Mouse (Mus musculus) mature B cell (primary cell): ENCODE results near the gene Nova1.

Source experiments
- in situ Hi-C: fragments of 300-500 bp; cut with MboI; formaldehyde crosslinking; loops from 2 replicates; pipeline ENCODE4 v1.14.3; 2019

Gene Nova1

DNA sequence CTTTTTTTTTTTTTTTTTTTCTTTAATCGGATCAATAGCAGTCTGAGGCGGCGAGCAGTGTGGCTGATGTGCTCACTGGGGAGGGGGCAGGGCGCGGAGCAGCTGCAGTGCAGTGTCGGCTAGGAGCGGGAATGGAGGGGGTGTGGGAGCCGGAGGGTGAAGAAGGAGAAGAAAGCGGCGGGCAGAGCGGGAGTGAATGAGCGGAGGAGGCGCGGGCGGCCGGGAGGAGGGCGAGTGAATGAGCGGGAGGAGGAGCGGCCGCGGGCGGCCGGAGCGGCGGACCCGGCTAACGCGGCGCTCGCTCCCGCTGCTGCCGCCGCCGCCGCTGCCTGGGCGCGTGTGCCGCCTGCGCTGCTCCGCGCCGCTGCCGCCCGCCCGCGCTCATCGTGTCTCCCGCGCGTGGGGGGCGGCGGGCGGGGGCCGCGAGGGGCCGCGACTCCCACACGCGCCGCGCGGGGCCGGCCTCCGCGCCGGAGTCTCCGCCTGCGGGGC lies at the start of gene Nova1:
TSS of gene Nova1 (minus strand) at position 74 of the 492 bp plus-strand sequence.
- in situ Hi-C loops = no loop called here

DNA sequence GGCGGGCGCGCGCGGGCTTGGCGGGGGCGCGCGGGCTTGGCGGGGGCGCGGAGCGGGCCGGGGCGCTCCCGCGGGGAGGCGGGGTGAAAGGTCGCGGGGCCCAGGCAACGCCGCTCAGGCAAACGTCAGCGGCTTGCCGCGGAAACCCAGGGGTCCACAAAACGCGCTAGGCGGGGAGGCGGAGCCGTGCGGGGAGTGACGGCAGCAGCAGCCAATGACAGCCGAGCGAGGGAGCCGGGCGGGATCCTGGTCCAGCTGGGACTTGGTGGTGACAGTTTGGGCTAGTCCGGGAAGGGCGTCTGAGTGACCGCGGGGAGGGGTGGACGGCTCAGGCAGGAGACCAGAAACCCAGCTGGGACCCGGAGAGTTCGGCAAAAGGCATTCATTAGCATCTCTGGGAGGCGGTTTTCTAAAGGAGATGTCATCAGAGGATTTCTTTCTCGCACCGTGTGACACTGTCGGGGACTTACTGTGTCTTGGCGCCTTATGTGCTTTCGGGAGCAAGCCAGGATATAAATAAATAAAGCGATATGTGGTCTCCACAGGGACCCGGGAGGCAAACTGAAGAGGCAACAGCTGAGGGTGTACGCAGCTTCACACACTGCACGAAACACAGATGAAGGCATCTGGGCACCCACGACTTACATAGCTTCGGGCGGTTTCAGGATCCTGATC lies 756 bp upstream of the Nova1 start:
- in situ Hi-C loops = no loop called here

DNA sequence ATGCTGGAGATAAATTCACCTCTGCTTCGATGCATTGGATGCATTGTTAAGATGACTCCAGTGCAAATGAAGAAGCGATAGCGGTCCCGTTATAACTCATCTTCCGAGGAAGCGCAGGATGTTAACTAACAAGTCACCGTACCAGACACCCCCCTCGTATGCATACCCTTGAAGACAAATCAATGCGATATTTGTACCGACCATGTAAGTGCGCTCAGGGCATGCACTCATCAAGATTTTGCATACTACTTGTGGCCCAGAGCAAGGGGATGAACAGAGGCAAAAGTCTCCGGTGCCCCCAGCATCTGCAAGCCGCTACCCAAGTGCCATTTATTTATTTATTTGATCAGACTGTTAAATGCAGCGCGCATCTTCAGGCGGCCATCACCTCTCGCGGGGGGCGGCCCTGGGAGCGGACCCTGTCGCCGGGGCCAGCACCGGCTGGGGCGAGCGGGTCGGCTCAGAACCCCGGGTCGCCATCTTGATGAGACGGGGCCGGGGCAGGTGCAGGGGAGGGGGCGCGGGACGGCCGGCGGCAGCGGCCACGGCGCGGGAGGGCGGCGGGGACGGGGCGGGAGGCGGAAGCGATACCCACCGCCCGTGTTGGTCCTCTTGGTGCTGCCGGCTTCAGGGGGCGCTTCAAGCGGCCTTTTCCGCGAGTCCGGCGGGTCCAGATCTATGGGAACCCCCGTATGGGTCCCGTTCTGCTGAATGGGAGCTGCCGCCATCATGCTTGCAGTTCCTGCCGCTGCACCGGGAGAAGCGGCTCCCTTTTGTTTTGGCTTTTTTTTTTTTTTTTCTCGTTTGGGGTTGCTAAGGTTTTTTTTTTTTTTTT lies 491 bp downstream of the Nova1 start:
- in situ Hi-C loops = no loop called here

DNA sequence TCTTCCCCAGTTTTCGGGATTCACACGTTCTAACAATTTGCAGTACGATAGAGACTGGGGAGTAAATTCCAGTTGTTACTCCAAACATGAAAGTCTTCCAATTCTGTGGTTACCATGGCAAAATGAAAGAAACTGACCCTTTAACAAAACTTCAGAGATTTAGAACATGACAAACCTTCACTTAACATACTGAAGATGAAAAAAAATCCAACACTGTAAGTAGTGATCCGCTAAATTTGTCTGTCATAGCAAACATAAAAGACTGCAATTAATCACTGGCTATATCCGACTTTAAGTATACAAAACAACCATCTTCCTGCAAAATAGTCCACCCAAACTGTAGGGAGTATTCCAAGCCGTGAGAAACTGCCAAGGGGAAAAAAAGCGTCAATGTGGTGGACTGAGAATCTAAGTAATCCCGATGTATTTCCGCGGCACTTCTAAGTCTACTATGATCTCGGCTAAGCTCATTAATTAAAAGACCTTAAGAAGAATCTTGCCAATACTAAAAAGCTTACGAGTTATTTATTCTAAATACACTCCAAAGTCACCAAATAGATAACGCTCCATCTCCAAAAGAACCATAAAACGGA lies 1.4 kb downstream of the Nova1 start:
- in situ Hi-C loops = no loop called here

DNA sequence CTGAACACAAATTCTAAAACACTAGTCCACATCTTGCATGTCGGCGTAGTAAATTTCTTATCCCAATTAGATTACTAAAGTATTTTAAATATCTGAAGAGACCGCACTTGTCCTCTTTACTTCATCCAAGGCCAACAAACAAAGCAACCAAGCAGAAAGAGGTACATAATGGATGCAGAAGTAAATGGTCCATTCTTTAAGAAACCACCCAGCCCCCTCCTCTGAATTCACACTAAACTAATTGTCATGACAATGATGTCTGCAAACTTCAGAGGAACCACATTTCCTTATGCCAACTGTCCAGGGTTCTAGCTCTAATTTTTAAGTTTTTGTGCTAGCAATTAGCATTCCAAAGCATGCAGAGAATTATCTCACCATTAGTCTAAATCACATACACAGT lies 2.4 kb downstream of the Nova1 start:
- in situ Hi-C loops = no loop called here

DNA sequence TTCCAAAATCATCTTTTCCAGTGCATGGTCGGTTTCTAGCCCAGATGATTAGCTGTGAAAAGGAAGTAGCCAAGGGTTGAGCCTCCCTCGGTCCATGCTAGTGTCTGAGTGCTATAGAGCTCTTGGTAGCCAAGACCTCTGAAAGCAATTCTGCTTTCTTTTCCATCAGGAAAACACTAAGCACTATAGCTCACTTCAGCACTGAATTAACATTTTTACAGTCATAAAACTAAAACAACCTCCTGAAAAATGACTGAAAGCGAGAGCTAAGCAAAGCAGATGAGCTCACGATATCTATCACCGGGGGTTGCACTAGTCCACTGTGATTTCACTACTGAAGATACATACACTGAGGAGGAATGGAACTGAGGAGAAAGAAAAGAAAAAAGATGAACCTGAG lies 3.0 kb downstream of the Nova1 start:
- in situ Hi-C loops = no loop called here

DNA sequence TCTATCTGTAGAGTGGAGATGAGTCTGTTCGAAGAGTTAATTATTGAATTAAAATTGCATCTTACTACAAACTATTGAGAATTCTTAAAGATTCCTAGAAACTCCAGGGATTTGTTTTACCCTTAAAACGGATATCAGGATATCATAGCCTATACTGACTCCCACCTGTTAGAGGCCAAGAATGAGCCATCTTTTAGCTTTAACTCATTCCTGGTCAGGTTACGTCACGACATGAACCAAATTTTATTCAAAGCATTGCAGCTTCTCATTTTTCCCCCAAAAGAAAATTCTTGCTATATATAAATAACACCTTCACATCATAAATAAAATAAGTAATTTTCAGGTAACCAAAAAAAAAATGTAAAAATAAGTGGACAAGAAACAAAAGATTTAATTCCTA lies 3.9 kb downstream of the Nova1 start:
- in situ Hi-C loops = no loop called here

DNA sequence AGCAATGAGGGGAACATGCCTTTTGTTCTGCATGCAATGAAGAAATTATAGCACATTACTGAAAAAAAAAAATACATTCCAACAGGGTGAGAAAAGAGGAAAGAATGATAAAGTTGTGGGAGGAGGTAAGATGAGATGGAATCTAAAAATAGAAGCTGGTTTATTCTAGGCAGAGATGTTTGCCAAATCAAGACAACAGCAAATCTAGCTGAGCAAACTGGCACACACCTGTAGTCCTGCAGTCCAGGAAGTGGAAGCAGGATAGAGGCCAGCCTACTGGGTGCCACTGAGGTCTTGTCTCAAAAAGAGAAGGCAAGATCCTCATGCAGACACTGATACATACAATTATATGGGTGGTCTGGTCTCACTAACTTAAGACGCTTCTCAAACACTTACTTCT lies 17.4 kb downstream of the Nova1 start:
- in situ Hi-C loops = no loop called here

DNA sequence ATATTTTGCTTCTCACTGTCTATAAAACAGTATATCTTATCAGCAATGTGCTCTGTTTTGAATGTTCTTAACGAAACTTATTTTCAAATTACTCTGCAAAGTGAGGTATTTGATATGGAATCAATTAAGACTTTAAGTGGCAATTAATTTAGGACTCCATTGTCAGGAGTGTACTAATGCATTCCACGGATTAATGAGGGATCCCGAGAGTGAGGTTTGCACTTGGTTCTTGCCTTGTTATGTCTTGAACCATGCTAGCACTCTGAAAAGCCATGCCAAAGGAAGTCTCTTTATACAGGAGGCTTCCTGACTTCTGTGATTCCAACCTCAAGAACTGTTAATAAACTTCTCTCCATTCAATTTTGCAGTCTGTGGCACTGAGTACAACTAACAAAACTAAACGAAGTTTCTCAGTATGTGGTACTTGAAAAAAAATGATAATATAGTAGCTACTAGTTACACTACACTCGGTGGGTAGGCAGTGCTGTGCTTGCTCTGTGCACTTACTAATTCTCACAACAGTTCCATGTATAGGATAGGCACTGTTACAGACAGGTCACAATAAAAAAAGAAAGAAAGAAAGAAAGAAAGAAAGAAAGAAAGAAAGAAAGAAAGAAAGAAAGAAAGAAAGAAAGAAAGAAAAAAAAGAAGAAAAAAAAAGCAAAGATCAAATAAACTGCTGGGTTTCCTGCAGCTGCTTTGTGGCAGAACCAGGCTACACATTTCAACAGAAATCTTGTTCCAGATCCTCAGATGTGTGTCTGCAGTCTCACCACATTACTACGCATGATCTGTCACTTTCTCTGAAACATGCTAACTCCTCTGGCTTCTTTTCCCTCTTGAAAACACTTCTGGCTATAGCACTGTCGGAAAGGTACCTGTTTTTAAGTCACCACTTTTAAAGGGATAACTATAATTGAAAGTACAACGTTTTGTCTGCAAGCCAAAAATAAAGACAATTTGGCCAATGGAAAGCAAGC lies 36.1 kb downstream of the Nova1 start:
- in situ Hi-C loops = no loop called here

DNA sequence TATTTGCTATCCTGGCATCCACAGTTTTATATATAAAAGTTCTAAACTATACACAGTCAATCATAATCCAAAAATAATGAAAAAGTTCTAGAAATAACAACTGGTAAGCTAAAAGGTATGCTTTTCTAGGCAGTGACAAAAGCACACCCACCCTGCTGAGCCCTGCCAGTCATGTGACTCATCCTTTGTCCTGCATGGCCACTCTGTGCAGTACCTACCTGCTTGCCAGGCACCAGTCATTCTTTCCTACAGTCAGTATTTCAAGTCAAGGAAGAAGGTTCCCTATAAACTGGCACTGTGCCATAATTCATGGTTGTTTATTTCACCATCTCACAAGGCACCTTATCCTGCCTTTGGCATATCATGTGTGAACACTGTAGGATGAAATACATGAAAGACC lies 37.2 kb downstream of the Nova1 start:
- in situ Hi-C loops = no loop called here

DNA sequence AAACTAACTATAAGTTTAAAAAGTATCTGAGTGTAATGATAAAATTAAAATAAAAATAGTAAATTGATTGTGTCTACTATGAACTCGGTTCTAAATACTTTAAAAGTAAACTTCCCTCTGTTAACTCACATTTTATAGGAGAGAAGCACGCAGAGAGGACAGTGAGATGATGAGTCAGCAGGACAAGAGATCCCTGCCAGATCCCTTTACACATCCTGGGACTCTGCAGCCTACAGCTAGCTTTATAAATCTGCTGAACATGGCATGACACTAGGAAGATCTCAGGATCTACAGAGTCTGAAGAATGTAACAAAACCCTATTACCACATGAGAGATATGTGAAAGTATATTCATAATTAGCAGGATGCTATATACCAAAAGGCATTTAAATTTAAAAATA lies 37.7 kb downstream of the Nova1 start:
- in situ Hi-C loops = no loop called here

DNA sequence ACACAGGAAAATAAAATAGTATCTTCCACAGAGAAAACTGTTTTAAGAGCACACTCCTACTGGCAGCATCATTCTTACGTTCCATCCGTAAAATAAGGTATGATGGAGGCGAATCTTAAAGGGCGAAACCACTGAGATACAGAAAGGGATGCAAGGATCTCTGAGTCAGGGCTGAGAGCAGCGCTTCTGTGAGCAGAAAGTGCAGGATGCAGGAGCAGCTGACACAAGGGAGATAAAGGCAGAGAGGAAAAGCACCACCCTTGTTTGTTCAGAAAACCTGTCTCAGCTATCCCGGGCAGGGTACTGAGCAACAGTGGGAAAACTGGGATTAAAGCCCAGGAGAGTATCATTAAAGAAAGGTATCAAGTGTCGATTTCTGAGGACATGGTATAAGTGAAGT lies 59.3 kb downstream of the Nova1 start:
- in situ Hi-C loops = no loop called here

DNA sequence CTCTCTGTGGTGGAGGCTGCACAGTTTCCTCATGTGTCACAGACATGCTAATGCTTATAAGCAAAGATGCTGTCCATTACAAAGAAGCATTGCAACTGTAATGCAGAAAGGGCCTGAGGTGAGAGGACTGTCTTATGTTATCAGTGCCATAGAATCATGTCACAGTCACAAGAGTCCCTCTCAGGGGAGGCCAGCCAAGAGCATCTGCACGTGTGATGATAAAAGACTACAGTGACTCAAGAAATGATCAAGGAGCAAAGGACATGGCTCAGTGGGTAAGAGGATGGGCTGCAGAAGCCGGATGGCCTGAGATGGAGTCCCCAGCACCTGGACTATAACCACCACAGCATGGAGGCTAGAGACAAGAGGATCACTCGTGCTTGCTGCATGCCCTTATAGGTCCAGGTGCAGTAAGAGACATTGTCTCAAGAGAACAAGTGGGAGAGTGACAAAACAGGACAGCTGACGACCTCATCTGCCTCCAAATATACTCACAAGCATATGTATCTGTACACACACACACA lies 64.3 kb downstream of the Nova1 start:
- in situ Hi-C loops = no loop called here

DNA sequence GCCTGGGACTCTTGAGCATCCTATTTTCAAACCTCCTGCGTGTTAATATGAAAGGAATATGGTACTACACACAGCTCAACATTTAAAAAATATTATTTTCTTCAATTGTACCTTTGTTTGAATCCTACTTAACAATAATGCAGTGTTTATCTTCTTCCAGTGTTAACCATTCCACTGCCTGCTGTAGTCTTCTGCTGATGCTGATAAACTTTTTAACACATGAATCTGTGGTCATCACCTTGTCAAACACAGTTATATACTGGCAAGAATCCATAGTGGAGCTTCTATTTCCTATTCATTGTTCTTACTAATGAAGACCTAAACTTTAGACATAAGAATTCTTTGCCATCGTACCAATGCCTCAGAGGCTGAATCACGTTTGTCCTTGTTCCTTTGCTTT lies 65.6 kb downstream of the Nova1 start:
- in situ Hi-C loops = no loop called here

DNA sequence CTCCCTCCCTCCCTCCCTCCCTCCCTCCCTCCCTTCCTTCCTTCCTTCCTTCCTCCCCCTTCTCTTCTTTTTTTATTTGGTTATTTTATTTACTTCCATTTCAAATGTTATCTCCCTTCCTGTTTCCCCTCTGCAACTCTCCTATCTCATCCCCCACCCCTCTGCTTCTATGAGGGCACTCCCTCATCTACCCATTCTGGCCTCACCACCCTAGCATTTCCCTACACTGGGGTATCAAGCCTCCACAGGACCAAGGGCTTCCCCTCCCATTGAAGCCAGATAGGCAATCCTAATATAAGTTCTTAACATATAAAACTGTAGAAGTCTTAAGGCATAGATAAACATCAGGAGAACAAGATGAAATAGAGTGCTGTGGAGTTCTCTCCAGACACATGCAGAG lies 85.5 kb downstream of the Nova1 start:
- in situ Hi-C loops = no loop called here

DNA sequence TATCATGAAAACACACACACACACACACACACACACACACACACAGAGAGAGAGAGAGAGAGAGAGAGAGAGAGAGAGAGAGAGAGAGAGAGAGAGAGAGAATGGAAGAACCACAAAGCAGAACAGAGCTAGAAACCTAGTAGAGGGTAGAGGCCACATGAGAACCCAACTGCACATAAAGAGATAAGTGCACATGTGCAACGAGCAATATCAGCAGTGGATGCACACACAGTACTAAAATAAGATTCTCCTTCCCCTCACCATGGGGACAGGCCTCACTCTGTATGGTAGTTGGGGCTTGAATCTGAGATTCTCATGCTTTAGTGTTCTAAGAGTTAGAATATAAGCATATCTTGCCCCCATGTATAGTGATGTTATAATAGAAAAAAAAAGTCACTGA lies 86.8 kb downstream of the Nova1 start:
- in situ Hi-C loops = no loop called here

DNA sequence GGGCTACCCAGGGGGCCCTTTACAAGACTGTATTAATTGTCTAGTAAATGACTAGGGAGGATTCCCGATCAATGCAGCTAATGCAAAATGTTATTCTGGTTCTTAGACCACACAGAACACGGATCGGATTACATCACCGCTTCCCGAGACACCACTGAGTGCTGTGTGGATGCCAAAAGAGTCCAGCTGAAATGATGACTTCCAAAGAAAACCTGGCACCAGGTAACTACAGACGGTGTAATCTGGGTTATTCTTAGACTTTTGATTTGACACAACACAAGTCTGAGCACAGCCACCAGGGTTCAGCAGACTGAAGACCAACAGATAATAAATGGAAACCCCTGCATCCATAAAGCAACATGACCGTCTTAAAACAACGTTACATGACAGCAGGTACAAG lies 96.8 kb downstream of the Nova1 start:
- in situ Hi-C loops = no loop called here

DNA sequence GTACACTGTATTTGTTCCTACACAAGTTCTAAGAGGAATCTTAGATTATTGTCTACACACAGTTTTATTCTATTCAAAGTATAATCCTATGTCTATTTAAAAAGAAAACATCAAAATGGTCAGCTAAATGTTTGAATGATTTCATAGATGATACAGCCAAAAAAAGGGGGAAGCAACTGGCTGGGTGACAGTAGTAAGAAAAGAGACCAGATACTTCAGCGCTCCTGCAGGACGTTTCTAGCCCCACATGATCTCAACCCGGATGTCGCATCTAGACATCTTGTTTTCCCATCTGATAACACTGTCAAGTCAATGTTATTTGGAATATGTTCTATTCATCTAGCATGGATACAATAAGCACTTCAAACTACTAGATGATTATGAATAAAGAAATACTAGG lies 99.7 kb downstream of the Nova1 start:
- in situ Hi-C loops = no loop called here

DNA sequence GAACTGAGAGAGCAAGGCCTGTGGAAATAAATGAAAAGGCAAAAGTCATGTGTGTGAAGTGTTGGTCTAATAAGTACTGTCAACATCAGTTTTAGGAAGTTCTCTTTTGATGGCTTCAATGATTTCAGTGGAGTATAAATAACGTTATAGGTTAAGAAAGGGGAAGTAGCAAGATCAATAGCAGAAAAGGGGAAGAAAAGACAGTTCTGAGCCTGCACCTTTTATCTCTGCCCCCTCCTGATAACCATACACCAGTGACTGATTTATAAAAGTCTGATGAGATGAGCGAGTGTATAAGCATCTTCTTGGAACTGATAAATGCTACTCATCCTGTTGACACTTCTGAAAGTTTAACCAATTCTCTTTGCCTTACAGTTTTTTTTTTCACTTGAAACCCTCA lies 108.6 kb downstream of the Nova1 start:
- in situ Hi-C loops = no loop called here

DNA sequence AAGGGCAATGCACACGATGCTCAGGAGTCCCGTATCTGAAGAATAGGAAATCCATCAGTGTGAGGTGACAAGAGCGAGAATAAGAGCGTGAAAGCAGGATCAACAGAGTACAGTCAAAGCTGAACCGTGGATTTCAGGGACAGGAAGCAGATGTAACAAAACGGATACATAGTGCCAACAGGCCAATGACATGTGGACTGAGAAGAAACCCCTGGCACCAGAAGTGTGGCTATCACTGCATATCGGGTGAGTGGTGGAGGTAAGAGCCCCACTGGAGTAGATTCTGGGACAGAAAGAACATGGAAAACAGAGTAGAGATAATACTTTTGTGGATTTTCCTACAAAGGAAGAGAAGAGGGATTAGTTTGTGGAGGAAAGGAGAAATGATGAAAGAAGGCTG lies 109.3 kb downstream of the Nova1 start:
- in situ Hi-C loops = no loop called here

DNA sequence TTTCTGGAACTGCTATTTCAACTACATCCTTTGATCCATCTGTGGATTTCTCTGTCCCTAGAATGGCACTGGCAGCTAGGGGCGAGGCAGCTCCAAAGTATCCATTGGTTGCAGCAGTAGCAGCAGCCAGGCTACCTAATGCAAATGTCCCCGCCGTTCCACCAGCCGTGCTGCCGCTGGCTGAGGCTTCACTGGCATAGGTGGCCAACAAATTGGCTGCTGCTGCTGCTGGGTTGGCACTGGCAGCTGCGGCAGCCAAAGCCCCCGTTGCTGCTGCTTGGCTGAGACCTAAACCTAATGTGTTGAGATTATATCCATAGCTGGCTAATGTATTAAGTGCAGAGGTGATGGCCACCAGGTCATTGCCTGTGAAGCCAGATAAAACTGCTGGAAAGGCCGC lies 118.5 kb downstream of the Nova1 start:
- in situ Hi-C loops = no loop called here

DNA sequence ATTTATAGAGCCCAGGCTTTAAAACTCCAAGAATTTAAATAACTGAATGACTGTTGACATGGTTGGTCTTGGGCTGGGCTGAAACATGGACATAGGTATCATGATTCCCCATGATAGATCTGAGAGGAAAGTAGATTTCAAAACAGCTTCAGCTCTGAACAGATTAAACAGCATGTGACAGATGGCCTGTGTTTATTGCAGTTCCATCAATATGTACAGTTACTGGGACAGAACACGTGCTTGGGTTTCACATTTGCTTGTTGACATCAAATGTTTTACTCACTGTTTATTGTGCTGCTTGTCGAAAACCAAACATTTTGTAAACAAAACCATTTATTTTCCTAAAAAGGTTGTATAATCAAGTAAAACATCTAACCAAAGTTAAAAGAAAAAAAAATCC lies 142.4 kb downstream of the Nova1 start:
- in situ Hi-C loops = no loop called here
